Mouse (Mus musculus) cerebellum, postnatal 4 days (tissue): ENCODE measurements at regions not wholly inside any gene's neighbourhood (a gene's known extent, or its start where the extent isn't known, plus 50 kb on each side); places are given as distances from the start of the nearest gene placed in this dataset.

Source experiments
- DNase-seq, 2 experiments: peaks; one replicate each; pipeline ENCODE4 v3.0.0; 2022; ENCODE audit warnings: low spot score in 2 of 2, mixed read lengths in 1 of 2

DNA sequence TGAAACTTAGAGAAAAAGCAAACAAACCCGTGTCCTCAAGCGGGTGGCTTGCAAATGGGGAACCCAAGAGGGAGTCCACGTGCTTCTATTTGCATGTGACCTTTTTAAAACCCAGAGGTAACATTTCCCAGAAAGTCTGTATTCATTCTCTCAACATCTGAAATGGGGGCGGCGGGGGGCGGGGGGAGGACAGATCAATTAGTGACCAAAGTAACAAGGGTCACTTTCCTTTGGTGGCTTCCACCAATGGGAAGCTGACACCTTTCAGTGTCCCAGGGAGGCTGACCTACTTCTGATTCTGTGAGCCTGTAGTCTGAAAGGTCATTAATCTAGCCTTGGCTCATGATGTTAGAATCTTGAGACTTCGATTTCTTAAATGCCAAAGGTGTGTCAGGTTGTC, 236.0 kb downstream of the Gm11011 start:
- DNase-seq = no peak

DNA sequence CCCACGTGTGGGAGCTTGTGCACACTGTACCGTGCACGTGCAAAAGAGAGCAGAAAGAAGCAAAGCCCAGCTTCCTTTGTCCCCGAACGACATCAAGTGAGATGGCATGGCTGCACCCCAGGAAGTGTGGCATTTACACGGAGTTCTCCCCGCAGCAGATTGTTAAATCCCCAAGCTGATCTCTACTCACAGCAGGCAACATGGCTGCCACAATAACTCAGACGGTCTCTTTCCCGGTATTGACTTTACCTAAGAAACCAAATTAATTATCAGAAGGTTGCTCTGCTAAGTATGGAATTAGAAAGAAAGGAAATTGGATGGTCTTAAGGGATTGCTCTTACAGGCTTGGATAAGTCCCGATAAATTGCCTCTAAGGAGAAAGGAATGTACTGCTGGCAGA, 241.4 kb downstream of the Gm11011 start:
- DNase-seq = no peak

DNA sequence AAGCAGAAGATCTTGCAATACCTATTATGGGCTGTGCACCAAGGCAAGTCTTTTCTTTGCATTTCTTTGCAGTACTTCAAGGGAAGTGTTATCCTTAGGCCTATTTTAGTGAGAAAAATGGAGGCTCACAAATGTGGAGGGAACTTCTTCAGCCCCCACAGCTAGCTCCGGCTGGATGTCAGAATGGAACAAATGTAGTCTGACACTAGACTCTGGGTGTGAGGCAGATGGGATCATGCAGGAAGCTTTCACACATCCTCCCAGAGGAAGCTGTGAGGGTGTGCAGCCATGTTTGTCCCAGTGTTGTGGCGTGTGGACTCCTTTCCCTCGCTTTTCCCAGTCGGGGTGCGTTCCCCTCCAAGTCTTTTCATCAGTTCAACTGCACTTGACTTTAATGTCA, 268.0 kb downstream of the Gm11011 start:
- no peak for DNase-seq

DNA sequence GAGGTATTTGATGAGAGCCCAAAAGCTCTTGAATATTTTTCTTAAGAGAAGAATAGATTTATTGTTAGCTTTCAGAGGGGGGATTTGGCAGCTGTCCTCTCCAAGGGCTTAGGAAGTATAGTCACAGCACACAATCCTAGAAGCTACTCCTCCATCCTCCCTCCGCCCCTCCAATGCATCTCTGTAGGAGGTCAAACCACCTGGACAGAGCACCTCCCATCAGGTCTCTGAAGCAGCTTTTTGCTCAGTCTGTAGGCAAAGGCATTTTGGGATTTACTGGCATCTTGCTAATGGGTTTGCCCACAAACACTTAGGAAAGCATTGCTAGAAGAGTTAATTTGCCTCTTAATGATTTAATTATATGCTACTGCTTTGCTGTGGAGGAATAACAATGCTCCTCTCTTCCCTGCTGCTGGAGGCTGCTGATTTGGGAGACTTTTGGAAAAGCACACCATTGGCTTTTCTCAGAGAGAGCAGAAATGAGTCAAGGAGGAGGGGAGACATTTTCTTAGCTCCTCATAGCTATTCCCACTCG, 273.1 kb downstream of the Gm11011 start:
- no peak for DNase-seq

DNA sequence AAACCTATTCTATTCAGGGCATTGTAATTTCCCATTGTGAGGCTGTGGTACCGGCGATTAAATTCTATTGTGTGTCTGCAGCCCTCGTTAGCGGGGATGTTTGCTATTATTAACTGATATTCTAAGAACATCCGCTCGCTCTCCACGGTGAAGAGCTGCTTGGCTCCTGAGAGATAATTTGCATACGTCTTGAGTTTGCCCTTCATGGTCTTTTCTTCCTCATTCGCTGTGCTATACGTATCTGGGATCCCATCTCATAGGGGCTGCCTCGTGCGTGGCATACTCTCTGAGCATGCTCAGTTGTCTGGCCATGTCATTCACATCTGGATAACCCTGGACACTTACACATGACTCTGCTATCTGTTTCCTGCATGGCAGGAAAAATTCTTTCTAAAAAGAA, 275.7 kb downstream of the Gm11011 start:
- no peak for DNase-seq

DNA sequence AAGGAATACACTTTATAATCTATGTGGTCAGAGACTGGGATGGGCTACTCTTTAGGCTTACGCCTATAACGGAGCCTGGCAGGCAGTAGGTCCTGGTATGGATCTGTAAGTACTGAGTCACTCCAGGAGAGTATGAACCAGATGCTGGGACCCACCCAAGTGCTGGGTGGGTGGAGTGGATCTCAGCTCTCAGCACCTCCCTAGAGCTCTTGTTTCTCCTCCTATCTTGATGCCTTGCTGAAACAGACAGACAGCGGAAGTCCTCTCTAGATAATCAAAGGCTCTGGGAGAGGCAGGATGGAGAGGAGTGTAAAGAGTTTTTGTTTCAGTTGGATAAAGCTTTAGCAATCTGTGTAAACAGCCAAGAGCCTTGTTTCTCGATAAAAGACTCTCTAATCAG, 276.2 kb downstream of the Gm11011 start:
- no peak for DNase-seq

DNA sequence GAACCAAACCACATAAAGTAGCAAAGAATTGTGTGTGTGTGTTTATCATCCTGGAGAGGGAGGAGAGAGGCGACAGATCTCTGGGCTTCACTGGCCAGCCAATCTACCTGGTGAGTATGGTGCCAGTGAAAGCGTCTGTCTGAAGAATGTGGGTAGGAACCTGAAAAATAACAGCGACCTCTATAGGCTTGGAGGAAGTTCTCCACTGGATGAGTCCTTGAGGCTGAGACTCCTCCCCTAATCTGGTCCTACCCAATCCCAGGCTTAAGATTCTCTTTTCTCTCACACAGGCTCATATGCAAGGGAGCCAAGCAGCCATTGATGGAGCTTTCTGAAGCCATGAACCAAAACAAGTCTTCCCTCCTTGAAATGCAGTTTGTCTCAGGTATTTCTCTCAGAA, 283.2 kb downstream of the Gm11011 start:
- DNase-seq = no peak

DNA sequence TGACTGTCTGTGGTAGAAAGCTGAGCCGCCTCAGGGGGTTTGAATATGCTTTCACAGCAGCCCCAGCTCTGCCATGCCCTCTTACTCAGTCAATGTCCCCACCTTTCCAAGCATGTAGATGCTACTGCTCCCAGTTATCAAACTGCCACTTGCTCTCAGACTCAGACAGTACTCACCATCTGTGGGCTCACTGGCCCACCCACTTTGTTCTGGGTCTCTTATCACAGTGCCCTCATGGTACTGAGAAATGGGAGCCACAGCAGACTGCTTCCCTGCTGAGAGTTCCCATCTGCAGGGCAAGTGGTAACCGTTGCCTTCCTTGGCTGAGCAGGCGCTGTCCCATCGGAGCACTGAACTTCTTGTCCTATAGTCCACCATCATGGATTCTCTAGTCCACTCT, 286.6 kb downstream of the Gm11011 start:
- no peak for DNase-seq

DNA sequence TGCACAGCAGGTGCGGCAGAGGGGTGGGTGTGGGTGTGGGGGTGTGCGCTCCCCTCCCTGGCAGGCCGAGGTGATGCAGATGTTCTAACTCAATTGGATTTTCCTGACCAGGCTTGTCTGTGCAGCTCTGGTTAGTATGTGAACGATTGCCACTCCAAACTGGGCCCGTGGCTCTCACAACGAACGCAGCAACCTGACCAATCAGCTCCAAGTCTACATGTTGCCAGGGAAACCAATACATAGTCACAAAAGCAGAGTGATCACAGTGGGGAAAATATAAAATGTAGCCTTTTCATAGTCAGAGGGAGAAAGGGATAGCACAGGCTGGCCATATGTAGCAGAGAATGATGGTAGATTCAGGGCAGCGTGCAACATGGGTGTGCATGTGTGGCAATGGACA, 287.1 kb downstream of the Gm11011 start:
- DNase-seq = no peak

DNA sequence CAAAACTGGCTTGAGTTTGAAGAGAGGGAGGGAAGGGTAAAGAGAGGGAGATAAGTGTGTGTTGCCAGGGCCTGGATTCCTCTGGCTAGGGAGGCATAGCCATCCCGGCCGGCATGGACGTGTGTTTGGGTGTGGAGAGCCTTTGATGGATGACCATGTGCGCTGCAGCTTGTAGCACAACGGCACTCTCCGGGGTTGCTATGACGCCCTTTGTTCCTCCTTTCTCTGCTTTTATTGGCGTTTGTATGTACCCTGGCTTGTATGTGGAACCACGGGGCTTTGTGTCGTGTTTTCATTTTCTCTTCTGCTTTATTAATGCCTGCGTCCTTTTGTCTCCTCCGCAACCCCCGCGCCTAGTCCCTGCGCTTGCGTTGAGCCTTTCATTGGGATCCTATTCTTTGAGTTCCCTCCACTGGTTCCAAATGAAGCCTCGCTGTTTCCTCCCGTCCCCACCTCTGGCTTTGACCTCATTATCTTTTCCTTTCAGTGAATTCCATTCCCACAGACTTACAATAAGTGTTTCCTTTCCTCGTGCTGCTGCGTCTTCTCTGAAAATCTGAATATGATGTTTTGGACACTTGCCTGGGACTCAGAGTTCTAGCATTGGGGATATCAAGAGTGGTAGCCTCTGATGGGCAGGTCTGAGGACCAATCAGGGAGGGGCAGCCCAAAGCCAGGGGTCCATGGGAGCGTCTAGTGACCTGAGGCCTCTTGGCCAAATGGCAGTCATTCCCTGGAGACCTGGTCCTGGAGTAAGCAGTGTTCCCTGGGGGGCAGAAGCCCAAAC, 289.5 kb downstream of the Gm11011 start:
- DNase-seq = peak in 1 of 2 experiments; percentile 39

DNA sequence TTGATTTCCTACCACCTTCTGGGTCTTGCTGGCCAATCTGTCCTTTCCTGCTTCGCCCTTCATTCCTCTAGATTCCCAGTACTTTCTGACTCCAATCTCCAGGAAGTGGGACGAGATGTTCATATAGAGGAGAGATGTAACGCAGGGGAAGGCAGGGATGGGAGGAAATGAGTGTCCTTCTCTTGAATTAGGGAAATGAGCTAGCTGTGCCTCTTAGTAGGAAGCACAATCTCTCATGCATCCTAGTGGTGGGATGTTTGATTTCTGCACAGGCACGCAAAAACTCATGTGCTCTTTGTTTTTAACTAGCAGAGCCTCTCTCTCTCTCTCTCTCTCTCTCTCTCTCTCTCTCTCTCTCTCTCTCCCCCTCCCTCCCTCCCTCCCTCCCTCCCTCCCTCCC, 290.3 kb downstream of the Gm11011 start:
- no peak for DNase-seq

DNA sequence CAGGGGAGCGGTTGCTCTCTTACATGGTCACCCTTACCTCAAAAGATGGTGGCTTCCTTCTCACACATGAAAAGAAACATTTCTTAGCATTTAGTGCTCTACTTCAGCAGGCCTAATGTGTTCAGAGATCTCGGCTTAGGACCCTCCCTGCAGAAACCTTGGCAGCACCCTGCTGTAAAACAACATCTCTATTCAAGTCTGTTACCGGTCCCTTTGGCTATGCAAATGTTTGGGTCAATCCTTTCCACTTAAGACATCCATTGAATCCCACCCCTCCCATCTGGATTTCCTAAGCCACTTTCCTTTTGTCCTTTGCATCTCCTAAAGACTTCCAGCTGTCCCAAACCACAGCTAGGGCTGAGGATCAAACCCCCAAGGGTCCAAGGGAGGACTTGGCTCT, 294.2 kb downstream of the Gm11011 start:
- no peak for DNase-seq

DNA sequence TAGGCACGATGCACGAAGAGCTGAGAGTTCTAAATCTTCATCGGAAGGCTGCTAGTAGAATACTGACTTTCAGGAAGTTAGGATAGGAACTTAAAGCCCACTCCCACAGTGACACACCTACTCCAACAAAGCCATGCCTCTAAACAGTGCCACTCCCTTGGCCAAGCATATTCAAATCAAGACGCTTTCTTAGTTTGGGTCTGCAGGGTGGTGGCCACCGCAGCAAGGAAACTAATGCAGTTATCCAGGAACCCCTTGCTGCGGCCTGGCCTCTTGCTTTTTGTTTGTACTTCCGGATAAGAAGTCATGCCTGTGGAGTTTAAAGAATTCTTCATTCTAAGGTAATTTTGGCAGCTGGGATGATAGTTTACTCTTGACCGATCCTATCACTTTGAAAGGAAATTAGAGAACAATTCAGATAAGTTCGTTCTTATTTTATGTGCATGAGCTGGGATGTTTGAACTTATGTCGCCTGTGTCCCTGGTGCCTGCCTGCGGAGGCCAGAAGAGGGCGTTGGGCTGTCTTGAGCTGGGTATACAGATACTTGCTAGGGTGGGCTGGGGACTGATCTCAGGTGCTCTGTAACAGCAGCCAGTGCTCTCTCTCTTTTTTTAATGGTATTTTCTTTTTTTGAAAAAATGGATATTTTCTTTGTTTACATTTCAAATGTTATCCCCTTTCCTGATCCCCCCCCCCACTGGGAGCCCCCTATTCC, 298.5 kb downstream of the Gm11011 start:
- DNase-seq = no peak

DNA sequence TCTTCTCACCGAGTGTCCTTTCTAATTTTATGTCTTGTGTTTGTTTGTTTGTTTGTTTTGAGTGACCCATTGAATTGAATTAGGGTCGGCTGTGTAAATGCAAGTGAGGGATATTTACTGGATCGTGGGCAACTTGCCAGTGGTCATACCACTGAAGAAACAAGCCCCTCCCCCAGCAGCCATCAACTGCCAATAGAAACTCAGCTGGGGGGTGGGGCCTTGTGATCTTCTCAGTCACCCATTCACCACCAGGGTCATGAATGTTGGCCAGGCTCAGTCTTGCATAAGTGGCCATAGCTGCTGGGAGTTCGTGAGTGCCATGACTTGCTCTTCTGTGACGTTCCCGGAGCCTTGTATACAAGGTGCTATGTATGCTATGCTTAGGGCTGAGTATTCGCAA, 300.8 kb downstream of the Gm11011 start:
- DNase-seq = no peak

DNA sequence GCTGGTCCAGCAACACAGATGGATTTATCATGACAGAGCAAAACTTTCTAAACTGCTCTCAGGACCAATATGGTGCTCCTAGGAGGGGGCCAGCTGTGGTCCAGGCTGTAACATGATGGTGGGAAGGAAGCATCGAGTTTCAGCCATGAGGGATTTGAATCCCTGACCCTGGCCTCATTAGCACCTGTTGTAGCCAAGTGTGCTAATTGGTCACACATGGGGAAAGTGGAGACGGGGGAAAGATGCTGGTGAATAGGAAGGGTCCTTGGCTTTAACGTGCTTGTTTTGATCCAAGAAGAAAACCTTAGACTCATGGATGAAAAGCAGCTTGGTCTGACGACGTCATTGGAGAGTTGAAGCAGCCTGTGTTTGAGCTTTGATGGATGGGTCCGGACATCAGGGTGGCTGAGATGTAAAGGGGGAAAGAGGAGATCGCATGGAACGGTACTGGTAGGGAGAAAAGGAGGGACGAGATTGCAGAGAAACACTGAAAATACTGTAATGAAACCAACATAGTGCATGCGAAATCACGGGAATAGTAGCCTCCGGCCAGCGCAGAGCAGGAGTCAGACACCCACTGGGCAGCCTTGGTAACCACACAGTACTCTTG, 304.9 kb downstream of the Gm11011 start:
- DNase-seq = no peak

DNA sequence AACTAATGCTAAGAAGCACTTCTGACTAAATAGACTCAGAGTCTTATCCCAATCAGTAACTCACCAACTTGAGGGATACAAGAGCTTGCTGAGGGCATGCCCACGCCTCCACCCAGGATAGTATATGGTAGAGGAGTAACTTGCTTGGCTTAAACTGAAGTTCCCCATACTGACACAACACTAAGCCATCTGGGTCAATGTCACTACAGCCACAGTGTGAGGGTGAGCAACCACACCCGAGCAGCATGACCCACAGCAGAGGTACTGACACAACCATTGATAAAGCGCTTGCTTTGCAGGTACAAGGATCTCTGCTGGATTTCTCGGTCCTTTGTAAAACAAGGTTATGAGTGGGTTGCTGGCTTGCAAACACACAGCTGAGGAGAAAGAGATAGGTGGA, 312.2 kb downstream of the Gm11011 start:
- DNase-seq = no peak

DNA sequence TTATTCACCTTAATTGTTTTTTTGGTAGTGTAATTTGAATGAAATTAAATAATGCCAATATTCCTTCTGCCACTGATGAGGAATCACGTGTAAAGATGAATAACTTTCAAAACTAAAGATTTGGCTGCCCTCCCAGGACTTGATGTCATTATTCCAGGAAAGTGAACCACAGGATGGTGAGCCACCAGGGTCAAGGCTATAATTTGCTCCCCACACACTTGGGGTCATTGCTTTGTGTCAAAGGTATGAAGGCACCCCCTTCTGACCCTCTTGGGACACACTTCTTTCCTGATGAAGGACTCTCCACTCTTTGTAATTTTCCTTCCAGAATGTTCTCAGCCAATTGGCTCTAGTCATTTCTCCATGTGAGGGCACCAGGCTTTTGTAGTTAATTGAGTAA, 313.4 kb downstream of the Gm11011 start:
- DNase-seq = no peak

DNA sequence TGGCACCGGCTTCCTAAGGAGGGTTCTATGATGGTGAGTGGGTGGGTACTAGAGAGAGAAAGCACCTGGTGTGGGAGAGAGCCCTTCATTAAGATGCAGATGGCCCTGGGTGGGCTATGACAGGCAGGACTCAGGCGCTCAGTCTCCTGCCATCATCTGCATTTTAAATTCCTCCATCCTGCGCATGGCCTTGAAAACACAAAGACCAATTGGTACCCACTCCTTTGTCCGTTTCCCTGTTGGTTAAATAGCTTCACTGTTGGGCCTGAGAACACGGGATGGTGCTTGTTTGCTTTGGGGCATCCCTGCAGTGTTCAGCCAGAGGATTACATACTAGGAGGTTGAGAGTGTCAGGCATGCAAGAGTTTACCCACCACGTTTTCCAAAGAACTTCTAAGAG, 314.9 kb downstream of the Gm11011 start:
- no peak for DNase-seq

DNA sequence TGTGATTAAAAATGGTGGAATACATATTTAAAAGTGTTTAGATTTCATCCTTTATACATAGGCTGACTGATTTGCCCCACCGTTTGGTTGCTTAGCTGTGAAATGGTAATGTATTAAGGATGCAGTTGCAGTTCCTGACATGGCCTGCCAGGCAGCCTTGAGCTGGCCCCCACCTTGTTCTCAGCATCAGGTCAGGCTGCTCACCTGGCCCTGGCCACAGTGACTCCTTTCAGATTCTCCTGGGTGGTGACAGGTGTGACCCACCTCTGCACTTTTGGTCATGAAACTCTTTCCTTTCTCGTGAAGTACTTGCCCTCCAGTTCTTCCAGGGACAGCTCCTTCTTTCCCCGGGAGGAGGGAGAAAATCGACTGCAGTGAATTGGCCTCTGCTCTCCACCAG, 315.5 kb downstream of the Gm11011 start:
- DNase-seq = no peak

DNA sequence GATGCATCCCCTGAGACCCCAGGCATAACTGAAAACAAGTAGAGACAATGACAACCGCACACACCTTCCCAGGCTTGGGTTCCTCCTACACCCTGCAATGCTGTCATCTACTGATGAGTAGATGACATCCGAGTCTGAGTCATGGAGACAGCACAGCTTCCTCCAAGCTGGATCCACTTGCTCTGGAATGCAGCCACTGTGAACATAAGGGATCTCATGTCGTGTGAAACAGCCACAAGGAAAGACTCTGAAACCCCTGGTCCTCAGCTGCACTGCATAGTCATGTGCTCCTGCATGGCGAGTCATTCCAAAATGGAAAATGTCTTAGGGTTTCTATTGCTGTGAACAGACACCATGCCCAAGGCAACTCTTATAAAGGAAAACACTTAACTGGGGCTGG, 305.2 kb upstream of the Zfp64 start:
- no peak for DNase-seq

DNA sequence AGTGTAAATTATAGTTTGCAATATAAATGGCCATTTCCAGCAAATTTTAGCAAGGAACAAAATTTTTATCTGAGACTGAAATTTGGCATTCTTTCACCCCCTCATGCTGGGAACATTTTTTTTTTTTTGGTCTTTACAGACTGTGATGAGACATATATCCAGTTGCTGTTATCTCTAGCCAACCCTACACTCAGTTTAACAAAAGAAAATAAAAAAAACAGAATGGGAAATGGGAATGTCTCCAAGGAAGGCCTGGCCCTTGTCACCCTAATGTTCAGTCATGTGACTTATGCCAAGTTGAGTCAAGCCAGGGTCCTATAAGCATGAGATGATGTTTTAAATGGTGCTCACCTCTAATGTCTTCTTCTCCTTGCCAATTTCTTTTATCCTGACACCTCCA, 289.2 kb upstream of the Zfp64 start:
- DNase-seq = no peak

DNA sequence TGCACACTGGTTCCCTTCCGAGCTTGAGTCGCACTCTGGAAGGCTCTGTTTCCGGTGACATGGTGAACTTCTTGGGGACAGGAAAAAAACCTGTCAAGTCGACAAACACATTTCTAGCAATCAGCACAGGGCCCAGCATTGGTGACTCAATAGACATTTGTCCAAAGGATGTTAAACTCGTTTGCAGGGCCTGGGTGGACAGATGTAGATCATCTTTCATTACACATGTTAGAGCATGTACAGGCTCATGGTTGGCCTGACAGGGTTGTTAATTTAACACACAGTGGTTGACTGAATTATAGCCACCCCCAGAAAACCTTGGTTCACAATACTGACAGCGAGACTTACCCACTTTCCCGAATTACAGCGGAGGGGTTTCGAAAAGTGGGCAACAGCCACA, 288.6 kb upstream of the Zfp64 start:
- no peak for DNase-seq

DNA sequence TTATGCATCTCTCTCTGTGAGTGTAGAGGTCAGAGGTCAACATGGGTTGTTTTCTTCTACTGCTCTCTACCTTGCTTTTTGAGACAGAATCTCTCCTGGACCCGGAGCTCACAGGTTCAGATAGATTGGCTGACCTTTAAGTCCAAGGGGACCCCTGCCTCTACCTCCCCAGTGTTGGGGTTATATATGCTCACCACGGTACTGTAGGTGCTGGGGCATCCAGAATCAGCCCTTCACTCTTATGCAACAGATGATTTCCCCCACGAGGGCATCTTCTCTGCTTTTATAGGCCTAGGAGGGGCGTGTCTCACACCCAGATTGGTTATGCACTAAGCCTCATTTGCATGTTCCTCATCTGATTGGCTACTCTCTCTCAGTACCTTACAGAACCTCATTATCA, 282.5 kb upstream of the Zfp64 start:
- no peak for DNase-seq
